Mouse (Mus musculus) cortical plate, adult 2 months (tissue): ENCODE results near the gene Trim56.

Experiments used
- CTCF ChIP-seq: fragments of 200-500 bp; IDR thresholded peaks from 2 replicates; pipeline ENCODE4 v1.5.1; 2011; ENCODE audit warnings: mild to moderate bottlenecking, control low read depth, low read length; ENCODE audit not compliant: insufficient read depth; ENCODE audit errors: extremely low read depth
- POLR2A ChIP-seq: fragments of 200-500 bp; IDR thresholded peaks from 2 replicates; pipeline ENCODE4 v1.6.1; 2011; ENCODE audit warnings: mild to moderate bottlenecking, low read length, control low read depth; ENCODE audit not compliant: insufficient read depth; ENCODE audit errors: extremely low read depth

DNA sequence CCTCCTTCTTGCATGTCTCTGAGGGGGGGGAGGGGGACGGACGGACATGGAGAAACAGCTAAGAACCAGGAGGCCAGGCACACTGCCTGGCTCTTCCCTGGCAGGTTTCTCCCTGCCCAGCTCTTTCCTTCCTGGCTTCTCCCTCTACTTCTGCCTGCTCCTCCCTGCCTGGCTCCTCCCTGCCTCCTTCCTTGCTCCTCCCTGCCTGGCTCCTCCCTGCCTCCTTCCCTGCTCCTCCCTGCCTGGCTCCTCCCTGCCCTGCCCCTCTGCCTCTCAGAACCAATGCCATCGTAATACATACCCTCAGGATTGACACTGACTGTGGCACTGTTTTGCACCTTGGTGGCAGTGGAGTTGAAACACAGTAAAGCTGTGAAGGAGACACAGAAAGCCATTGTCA is 24.8 kb upstream of the Trim56 start:
- TF ChIP-seq CTCF (no peak), POLR2A (no peak)
